In the genomic region with DNA sequence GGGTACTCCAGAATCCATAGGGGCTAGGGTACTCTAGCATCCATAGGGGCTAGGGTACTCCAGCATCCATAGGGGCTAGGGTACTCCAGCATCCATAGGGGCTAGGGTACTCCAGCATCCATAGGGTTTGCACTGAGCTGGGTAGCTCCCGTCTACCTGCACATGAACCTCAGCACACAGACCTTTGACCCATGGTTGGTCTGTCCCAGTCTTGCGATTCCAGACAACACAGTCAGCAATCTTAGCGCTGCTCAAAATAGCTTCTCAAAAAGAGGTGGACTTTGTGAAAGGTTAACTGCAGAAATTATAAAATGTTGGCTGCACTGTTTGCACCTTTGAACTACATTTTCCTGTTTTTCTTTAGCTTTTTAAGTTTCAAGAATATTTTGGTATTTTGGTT, we compare ENCODE assay signal across 17 mouse cellular contexts. TPM values are rescaled to one million over a fixed set of nuclear protein-coding genes. Genes with fewer than 3 reads are reported as not detected.
"Had no signal": no experiment of that assay in that cellular context is flagged by ENCODE, and none has a peak within 500 bp of the region (broad histone marks: within the 10 kb centered on the region; RNA-seq: fewer than 3 reads in every experiment).

No protein-coding gene starts in this region.

- H3K27me3 ChIP-seq: midbrain, embryonic 15.5 days; neural tube, embryonic 12.5 days had no signal

- H3K4me2 ChIP-seq: liver, embryonic 12.5 days; lung, embryonic 14.5 days; midbrain, embryonic 15.5 days; neural tube, embryonic 12.5 days had no signal

- H3K9ac ChIP-seq: liver, embryonic 12.5 days; lung, embryonic 14.5 days; midbrain, embryonic 15.5 days; neural tube, embryonic 12.5 days had no signal

- H3K36me3 ChIP-seq: limb, embryonic 10.5 days; liver, embryonic 12.5 days; midbrain, embryonic 10.5 days; midbrain, embryonic 15.5 days; neural tube, embryonic 12.5 days had no signal

- H3K4me1 ChIP-seq: limb, embryonic 10.5 days; midbrain, embryonic 15.5 days; neural tube, embryonic 12.5 days had no signal

- H3K27ac ChIP-seq: hindbrain, postnatal 0 days; left cerebral cortex, adult 2 months; limb, embryonic 10.5 days; liver, embryonic 12.5 days; midbrain, embryonic 10.5 days; midbrain, embryonic 15.5 days; neural tube, embryonic 12.5 days had no signal

- DNase-seq: lung, embryonic 14.5 days; lung, postnatal 10 days; retina, postnatal 1 day; right cerebral cortex, postnatal 4 days; thymus, postnatal 36 days had no signal

- H3K9me3 ChIP-seq: limb, embryonic 10.5 days; liver, embryonic 12.5 days; midbrain, embryonic 10.5 days; midbrain, embryonic 15.5 days; neural tube, embryonic 12.5 days had no signal

- H3K4me3 ChIP-seq: left cerebral cortex, adult 2 months; limb, embryonic 10.5 days; liver, embryonic 12.5 days; midbrain, embryonic 10.5 days; midbrain, embryonic 15.5 days; neural tube, embryonic 12.5 days had no signal

- ATAC-seq: liver, embryonic 12.5 days; midbrain, embryonic 15.5 days had no signal

RNA-seq across cellular contexts. Expression of gene Slc22a12, which starts 56.4 kb away (rescaled TPM):
- polyA plus RNA-seq: intestine, embryonic 14.5 days; limb, embryonic 10.5 days; limb, embryonic 14.5 days; liver, embryonic 12.5 days; liver, embryonic 16.5 days; lung, embryonic 14.5 days; midbrain, embryonic 10.5 days; neural tube, embryonic 12.5 days; stomach, embryonic 16.5 days; thymus, postnatal 0 days had no signal
